38 mouse cellular contexts compared by ENCODE assay signal in the genomic region with DNA sequence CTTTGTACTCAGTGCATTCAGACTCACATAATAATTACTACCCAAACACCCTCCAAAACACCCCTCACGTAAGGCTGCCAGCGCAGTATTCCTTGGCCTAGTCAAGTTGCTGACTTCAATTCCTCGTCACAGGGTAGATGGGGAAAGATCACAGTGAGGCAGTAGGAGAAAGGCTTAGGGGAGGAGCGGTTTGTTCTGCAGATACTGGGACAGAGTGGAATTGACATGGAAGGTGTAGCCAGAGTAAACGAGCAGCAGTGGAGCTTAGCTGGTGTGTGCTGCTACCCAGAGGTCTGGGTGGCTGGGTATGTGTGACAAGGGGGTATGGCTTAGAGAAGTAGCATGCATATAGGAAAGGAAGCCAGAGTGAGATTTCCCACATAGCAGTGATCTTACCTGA. TPM values are rescaled to one million over a fixed set of nuclear protein-coding genes. Genes with fewer than 3 reads are reported as not detected.
"Had no signal": no experiment of that assay in that cellular context is flagged by ENCODE, and none has a peak within 500 bp of the region (broad histone marks: within the 10 kb centered on the region; RNA-seq: fewer than 3 reads in every experiment).

No protein-coding gene starts in this region.

- H3K4me3 ChIP-seq: heart, embryonic 12.5 days; heart, embryonic 13.5 days; heart, embryonic 15.5 days; hindbrain, embryonic 10.5 days; hindbrain, embryonic 12.5 days; hindbrain, embryonic 13.5 days; hindbrain, embryonic 15.5 days; intestine, embryonic 15.5 days; kidney, embryonic 15.5 days; layer of hippocampus, adult 2 months; left cerebral cortex, adult 2 months had no signal

- DNase-seq: heart, postnatal 10 days; heart, postnatal 14 days; heart, postnatal 36 days; heart, postnatal 4 days; kidney, adult 11 months; kidney, adult 18-20 months; kidney, adult 2 months; kidney, adult 8-10 months; kidney, adult 9 months; kidney, postnatal 10 days; kidney, postnatal 14 days; kidney, postnatal 25 days; kidney, postnatal 36 days; kidney, postnatal 4 days; layer of hippocampus, adult 9-11 months; layer of hippocampus, postnatal 36 days had no signal

- H3K4me1 ChIP-seq: heart, embryonic 12.5 days; heart, embryonic 13.5 days; heart, embryonic 15.5 days; hindbrain, embryonic 10.5 days; hindbrain, embryonic 12.5 days; hindbrain, embryonic 13.5 days; hindbrain, embryonic 15.5 days; intestine, embryonic 15.5 days; kidney, embryonic 15.5 days had no signal

- H3K9me3 ChIP-seq: heart, embryonic 12.5 days; heart, embryonic 13.5 days; heart, embryonic 15.5 days; hindbrain, embryonic 10.5 days; hindbrain, embryonic 12.5 days; hindbrain, embryonic 13.5 days; hindbrain, embryonic 15.5 days; intestine, embryonic 15.5 days; kidney, embryonic 15.5 days had no signal

- H3K27me3 ChIP-seq: heart, embryonic 12.5 days; heart, embryonic 13.5 days; heart, embryonic 15.5 days; hindbrain, embryonic 12.5 days; hindbrain, embryonic 13.5 days; hindbrain, embryonic 15.5 days; intestine, embryonic 15.5 days; kidney, embryonic 15.5 days had no signal

- H3K27ac ChIP-seq: heart, embryonic 13.5 days; heart, embryonic 15.5 days; hindbrain, embryonic 10.5 days; hindbrain, embryonic 12.5 days; hindbrain, embryonic 13.5 days; hindbrain, embryonic 14.5 days; hindbrain, embryonic 15.5 days; hindbrain, postnatal 0 days; intestine, embryonic 15.5 days; kidney, embryonic 15.5 days; kidney, postnatal 0 days; layer of hippocampus, adult 2 months; left cerebral cortex, adult 2 months had no signal

- H3K9ac ChIP-seq: heart, embryonic 12.5 days; heart, embryonic 13.5 days; heart, embryonic 15.5 days; hindbrain, embryonic 12.5 days; hindbrain, embryonic 13.5 days; hindbrain, embryonic 14.5 days; hindbrain, embryonic 15.5 days; intestine, embryonic 15.5 days; kidney, embryonic 15.5 days had no signal

- H3K4me2 ChIP-seq: heart, embryonic 11.5 days; heart, embryonic 12.5 days; heart, embryonic 13.5 days; heart, embryonic 15.5 days; hindbrain, embryonic 12.5 days; hindbrain, embryonic 13.5 days; hindbrain, embryonic 14.5 days; hindbrain, embryonic 15.5 days; intestine, embryonic 15.5 days; kidney, embryonic 15.5 days had no signal

- ATAC-seq: hindbrain, embryonic 16.5 days; hindbrain, postnatal 0 days; inflammation-experienced regulatory T-cells, adult 6 months; intestine, embryonic 15.5 days; intestine, embryonic 16.5 days; intestine, postnatal 0 days had no signal

RNA-seq across cellular contexts. Expression of a gene that starts 34.3 kb away (rescaled TPM):
- total RNA-seq: heart, postnatal 4 days had no signal
- polyA plus RNA-seq: heart, embryonic 13.5 days; heart, embryonic 14.5 days; heart, postnatal 0 days; kidney, embryonic 14.5 days had no signal
